Mouse (Mus musculus) stomach, embryonic 15.5 days (tissue): ENCODE data around the gene Vcp. TPM values are rescaled to one million over a fixed set of nuclear protein-coding genes. Genes with fewer than 3 reads are reported as not detected.

ENCODE experiments used
- ATAC-seq: fragments of 200-750 bp; cut with Nextera tagmentation; 2 replicates; pipeline ENCODE4 v1.8.0; 2017; ENCODE audit warnings: low read depth, moderate number of reproducible peaks, moderate TSS enrichment; ENCODE audit not compliant: insufficient read depth, low FRiP score
- H3K27ac ChIP-seq: fragments of 300-500 bp; sonication (generic); 2 replicates; pipeline ENCODE4 v1.5.1; 2015; ENCODE audit warnings: mild to moderate bottlenecking, inconsistent platforms
- H3K27me3 ChIP-seq: fragments of 300-500 bp; sonication (generic); replicated peaks from 2 replicates; pipeline ENCODE4 v1.6.1; 2015; ENCODE audit warnings: inconsistent platforms
- H3K36me3 ChIP-seq: fragments of 300-500 bp; sonication (generic); 2 replicates; pipeline ENCODE4 v1.6.1; 2015; ENCODE audit warnings: inconsistent platforms
- H3K4me1 ChIP-seq: fragments of 300-500 bp; sonication (generic); 2 replicates; pipeline ENCODE4 v1.6.1; 2015; ENCODE audit warnings: inconsistent platforms
- H3K4me2 ChIP-seq: fragments of 300-500 bp; sonication (generic); 2 replicates; pipeline ENCODE4 v1.6.1; 2015; ENCODE audit warnings: mild to moderate bottlenecking, inconsistent platforms
- H3K4me3 ChIP-seq: fragments of 300-500 bp; sonication (generic); replicated peaks from 2 replicates; pipeline ENCODE4 v1.5.1; 2015; ENCODE audit warnings: inconsistent platforms
- H3K9ac ChIP-seq: fragments of 300-500 bp; sonication (generic); 2 replicates; pipeline ENCODE4 v1.6.1; 2015; ENCODE audit warnings: inconsistent platforms
- H3K9me3 ChIP-seq: fragments of 300-500 bp; sonication (generic); 2 replicates; pipeline ENCODE4 v1.6.1; 2016; ENCODE audit warnings: inconsistent platforms
- WGBS: fragments of 180-500 bp; shearing (Covaris S2); methylation state at CpG from one replicate; pipeline ENCODE4 v1.1.7; 2015; 5-methylcytosine and 5-hydroxymethylcytosine counted together
- polyA plus RNA-seq: library from polyadenylated mRNA; unstranded; fragments of >200 nt; fragmentation: Nextera tagmentation; extraction: Ambion mirVana; gene quantifications from 2 replicates; pipeline ENCODE4 v1.2.1, GENCODE M21; 2015

Vcp gene
- polyA plus RNA-seq, 1 experiment from 2014 or later, result 430 TPM

DNA sequence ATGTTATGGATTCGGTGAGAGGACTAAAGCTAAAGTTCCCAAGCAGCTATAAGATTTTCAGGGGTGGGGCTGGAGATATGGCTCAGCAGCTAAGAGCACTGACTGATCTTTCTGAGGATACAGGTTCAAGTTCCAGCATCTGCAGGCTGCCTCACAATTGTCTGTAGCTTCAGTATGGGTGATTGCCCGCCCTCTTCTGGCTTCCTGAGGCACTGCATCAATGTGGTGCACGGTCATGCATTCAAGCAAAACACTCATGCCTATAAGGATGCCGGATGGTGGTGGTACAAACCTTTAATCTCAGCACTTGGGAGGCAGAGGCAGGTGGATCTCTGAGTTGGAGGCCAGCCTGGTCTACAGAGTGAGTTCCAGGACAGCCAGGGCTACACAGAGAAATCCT is 38.7 kb downstream of the Vcp start:
- H3K36me3 ChIP-seq, result peaks cover 8% of the 10 kb centered on the region; the same call in 1 of the 2 replicates
- no peak overlapping the region for H3K27ac ChIP-seq
- WGBS, result 30% methylated on average over 4 of the region's 4 CpGs
- no peak overlapping the region for H3K9ac ChIP-seq
- H3K4me3 ChIP-seq, result no peak overlapping the region
- H3K4me2 ChIP-seq, result no peak overlapping the region
- H3K27me3 ChIP-seq, result no peaks in the 10 kb centered on the region
- no peak for ATAC-seq
- H3K9me3 ChIP-seq, result no peaks in the 10 kb centered on the region
- 0 out of 2 replicates have a peak, but pooled peaks cover 5% of the 10 kb centered on the region for H3K4me1 ChIP-seq

GRCm38 (mm10) chr4:42959382-42959781 is 40.9 kb downstream of the Vcp start:
- Histone ChIP-seq H3K36me3 (peaks cover 8% of the 10 kb centered on the region; the same call in 1 of the 2 replicates), H3K4me2 (no peak overlapping the region), H3K4me3 (no peak overlapping the region), H3K9ac (no peak overlapping the region), H3K9me3 (no peaks in the 10 kb centered on the region), H3K4me1 (no peaks in the 10 kb centered on the region), H3K27ac (no peak overlapping the region), H3K27me3 (no peaks in the 10 kb centered on the region)
- ATAC-seq, result no peak
- WGBS, result 54% methylated on average over 4 of the region's 4 CpGs

DNA sequence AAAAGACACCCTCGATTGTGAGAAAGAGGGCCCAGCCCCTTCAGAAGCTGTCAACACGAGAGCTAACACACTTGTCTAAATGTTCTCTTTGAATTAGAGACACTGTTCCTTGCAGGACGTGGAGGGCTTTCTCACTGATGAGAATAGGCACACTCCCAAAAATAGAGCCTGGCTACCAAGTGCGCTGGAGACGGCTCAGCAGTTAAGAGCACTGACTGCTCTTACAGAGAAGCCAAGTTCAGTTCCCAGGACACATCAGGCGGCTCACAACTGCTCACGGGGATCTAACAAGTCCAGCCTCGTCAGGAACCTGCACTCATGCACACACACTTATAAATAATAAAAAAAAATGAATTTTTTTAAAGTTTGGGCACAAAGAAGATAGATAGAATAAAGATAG is 41.4 kb downstream of the Vcp start:
- WGBS, result 66% methylated on average over 8 of the region's 8 CpGs
- no peak overlapping the region for H3K27ac ChIP-seq
- H3K9ac ChIP-seq, result no peak overlapping the region
- H3K36me3 ChIP-seq, result peaks cover 8% of the 10 kb centered on the region; the same call in 1 of the 2 replicates
- no peak overlapping the region for H3K4me2 ChIP-seq
- no peak for ATAC-seq
- H3K27me3 ChIP-seq, result no peaks in the 10 kb centered on the region
- H3K4me3 ChIP-seq, result no peak overlapping the region
- H3K9me3 ChIP-seq, result no peaks in the 10 kb centered on the region
- no peaks in the 10 kb centered on the region for H3K4me1 ChIP-seq

- Histone ChIP-seq H3K4me1 (no peaks in the 10 kb centered on the region), H3K9me3 (no peaks in the 10 kb centered on the region), H3K4me2 (no peak overlapping the region), H3K4me3 (no peak overlapping the region), H3K27me3 (no peaks in the 10 kb centered on the region), H3K9ac (no peak overlapping the region), H3K36me3 (peaks cover 8% of the 10 kb centered on the region; the same call in 1 of the 2 replicates), H3K27ac (no peak overlapping the region)
- 81% methylated on average over 8 of the region's 8 CpGs for WGBS
- ATAC-seq, result no peak
Observed at GRCm38 (mm10) chr4:42957979-42958378, 42.3 kb downstream of the Vcp start.

DNA sequence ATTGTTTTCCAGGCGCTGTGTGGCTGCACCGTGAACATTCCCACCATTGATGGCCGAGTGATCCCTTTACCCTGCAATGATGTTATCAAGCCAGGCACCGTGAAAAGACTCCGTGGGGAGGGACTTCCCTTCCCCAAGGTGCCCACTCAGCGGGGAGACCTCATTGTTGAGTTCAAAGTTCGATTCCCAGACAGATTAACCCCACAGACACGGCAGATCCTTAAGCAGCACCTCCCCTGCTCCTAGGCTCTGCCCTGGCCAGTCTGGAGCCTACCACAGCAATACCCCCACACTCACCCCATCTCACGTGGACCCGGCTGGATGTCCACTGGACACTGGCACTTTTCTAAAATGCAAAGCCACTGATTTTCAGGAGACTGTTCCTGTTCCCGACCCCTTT is 43.0 kb downstream of the Vcp start:
- H3K27me3 ChIP-seq, result no peaks in the 10 kb centered on the region
- H3K4me3 ChIP-seq, result no peak overlapping the region
- no peak overlapping the region for H3K4me2 ChIP-seq
- no peak overlapping the region for H3K27ac ChIP-seq
- H3K4me1 ChIP-seq, result no peaks in the 10 kb centered on the region
- H3K9me3 ChIP-seq, result no peaks in the 10 kb centered on the region
- no peak for ATAC-seq
- H3K9ac ChIP-seq, result no peak overlapping the region
- 82% methylated on average over 11 of the region's 11 CpGs for WGBS
- peaks cover 8% of the 10 kb centered on the region; the same call in 1 of the 2 replicates for H3K36me3 ChIP-seq

- Histone ChIP-seq H3K4me3 (no peak overlapping the region), H3K36me3 (peaks cover 8% of the 10 kb centered on the region; the same call in 1 of the 2 replicates), H3K4me2 (no peak overlapping the region), H3K27me3 (no peaks in the 10 kb centered on the region), H3K9ac (no peak overlapping the region), H3K9me3 (no peaks in the 10 kb centered on the region), H3K27ac (no peak overlapping the region), H3K4me1 (0 out of 2 replicates have a peak, but pooled peaks cover 6% of the 10 kb centered on the region)
- WGBS, result 89% methylated on average over 17 of the region's 17 CpGs
- ATAC-seq, result no peak
Observed at GRCm38 (mm10) chr4:42956581-42956980, 43.7 kb downstream of the Vcp start.

- Histone ChIP-seq H3K4me1 (peaks cover 13% of the 10 kb centered on the region; the same call in 1 of the 2 replicates), H3K36me3 (peaks cover 8% of the 10 kb centered on the region; the same call in 1 of the 2 replicates), H3K4me3 (no peak overlapping the region), H3K27ac (no peak overlapping the region), H3K9me3 (no peaks in the 10 kb centered on the region), H3K27me3 (no peaks in the 10 kb centered on the region), H3K4me2 (no peak overlapping the region), H3K9ac (no peak overlapping the region)
- 88% methylated on average over 3 of the region's 3 CpGs for WGBS
- no peak for ATAC-seq
Observed at GRCm38 (mm10) chr4:42955200-42955599, 45.1 kb downstream of the Vcp start.

- 0 out of 2 replicates have a peak overlapping the region, but pooled peaks have one; percentile 33 for H3K27ac ChIP-seq
- ATAC-seq, result no peak
- H3K9me3 ChIP-seq, result no peaks in the 10 kb centered on the region
- H3K4me2 ChIP-seq, result no peak overlapping the region
- H3K27me3 ChIP-seq, result no peaks in the 10 kb centered on the region
- no peak overlapping the region for H3K4me3 ChIP-seq
- H3K9ac ChIP-seq, result no peak overlapping the region
- H3K36me3 ChIP-seq, result peaks cover 8% of the 10 kb centered on the region; the same call in 1 of the 2 replicates
- WGBS, result 4% methylated on average over 10 of the region's 10 CpGs
- peaks cover 13% of the 10 kb centered on the region; the same call in 1 of the 2 replicates for H3K4me1 ChIP-seq
Observed at GRCm38 (mm10) chr4:42954297-42954696, 46.0 kb downstream of the Vcp start.

GRCm38 (mm10) chr4:42953435-42954094 is 46.7 kb downstream of the Vcp start:
- WGBS, result 36% methylated on average over 10 of the region's 10 CpGs
- no peak overlapping the region for H3K4me2 ChIP-seq
- H3K27me3 ChIP-seq, result no peaks in the 10 kb centered on the region
- ATAC-seq, result no peak
- H3K27ac ChIP-seq, result 0 out of 2 replicates have a peak overlapping the region, but pooled peaks have one; percentile 33
- peaks cover 13% of the 10 kb centered on the region; the same call in 1 of the 2 replicates for H3K4me1 ChIP-seq
- H3K9me3 ChIP-seq, result no peaks in the 10 kb centered on the region
- no peak overlapping the region for H3K9ac ChIP-seq
- no peak overlapping the region for H3K4me3 ChIP-seq
- peaks cover 8% of the 10 kb centered on the region; the same call in 1 of the 2 replicates for H3K36me3 ChIP-seq

DNA sequence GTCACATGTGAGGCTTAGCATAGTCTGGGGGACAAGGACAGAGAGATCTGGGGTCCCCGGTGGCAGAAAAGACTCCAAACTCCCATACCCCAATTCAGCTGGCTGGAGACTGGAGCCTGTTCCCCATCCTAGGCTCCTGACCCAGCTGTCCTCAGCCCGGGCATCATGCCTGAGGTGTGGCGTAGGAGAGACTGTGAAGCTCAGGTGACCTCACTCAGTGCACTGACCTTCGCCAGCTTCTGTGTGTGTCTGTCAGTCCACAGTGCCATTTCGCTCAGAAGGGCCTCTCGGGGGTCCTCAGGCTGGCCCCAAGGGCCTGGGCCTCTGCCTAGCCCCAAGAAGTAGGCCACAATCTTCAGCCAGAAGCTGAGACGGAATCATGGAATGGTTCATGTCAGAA is 47.7 kb downstream of the Vcp start:
- Histone ChIP-seq H3K4me3 (no peak overlapping the region), H3K27ac (no peak overlapping the region), H3K27me3 (peaks cover 6% of the 10 kb centered on the region; the same call in 1 of the 2 replicates), H3K9me3 (no peaks in the 10 kb centered on the region), H3K4me2 (no peak overlapping the region), H3K36me3 (peaks cover 6% of the 10 kb centered on the region; the same call in 1 of the 2 replicates), H3K9ac (no peak overlapping the region), H3K4me1 (peaks cover 13% of the 10 kb centered on the region; the same call in 1 of the 2 replicates)
- no peak for ATAC-seq
- WGBS, result 87% methylated on average over 7 of the region's 7 CpGs

GRCm38 (mm10) chr4:42951206-42952195 is 48.8 kb downstream of the Vcp start:
- WGBS, result 56% methylated on average over 11 of the region's 11 CpGs
- ATAC-seq, result no peak
- peaks cover 13% of the 10 kb centered on the region; the same call in 1 of the 2 replicates for H3K4me1 ChIP-seq
- no peaks in the 10 kb centered on the region for H3K9me3 ChIP-seq
- H3K27ac ChIP-seq, result no peak overlapping the region
- no peak overlapping the region for H3K9ac ChIP-seq
- no peak overlapping the region for H3K4me3 ChIP-seq
- H3K36me3 ChIP-seq, result no peaks in the 10 kb centered on the region
- H3K27me3 ChIP-seq, result peaks cover 6% of the 10 kb centered on the region; the same call in 1 of the 2 replicates
- H3K4me2 ChIP-seq, result peak overlapping the region; percentile 76; the same call in 1 of the 2 replicates
